Mouse (Mus musculus): ENCODE data around the gene Gm49405.
"Not testable (repeated sequence)": the region's sequence is repeated elsewhere in the genome, so short reads cannot be mapped to it uniquely, and the experiment has no call there.

Gm49405 gene

GRCm38 (mm10) chr19:4013066-4013465 lies 12.6 kb downstream of the Gm49405 start:
- in situ Hi-C loops (cut with MboI, MseI) = no loop called here

- in situ Hi-C loops (cut with MboI, MseI) = no loop called here
Measured at GRCm38 (mm10) chr19:4014802-4015201, 14.4 kb downstream of the Gm49405 start.

GRCm38 (mm10) chr19:4015635-4016034 lies 15.2 kb downstream of the Gm49405 start:
- in situ Hi-C loops (cut with MboI, MseI) = no loop called here

GRCm38 (mm10) chr19:4017921-4018587 lies 17.6 kb downstream of the Gm49405 start:
- in situ Hi-C loops (cut with MboI, MseI) = no loop called here

GRCm38 (mm10) chr19:4018743-4019583 lies 18.5 kb downstream of the Gm49405 start:
- in situ Hi-C loops (cut with MboI, MseI) = no loop called here

- in situ Hi-C loops (cut with MboI, MseI) = no loop called here
Measured at GRCm38 (mm10) chr19:4023185-4023584, 22.8 kb downstream of the Gm49405 start.

- in situ Hi-C loops (cut with MboI, MseI) = no loop called here
Measured at GRCm38 (mm10) chr19:4027576-4027975, 27.1 kb downstream of the Gm49405 start.

GRCm38 (mm10) chr19:4032668-4033067 lies 32.2 kb downstream of the Gm49405 start:
- in situ Hi-C loops (cut with MboI, MseI) = no loop called here

GRCm38 (mm10) chr19:4033298-4033697 lies 32.9 kb downstream of the Gm49405 start:
- in situ Hi-C loops (cut with MboI, MseI) = no loop called here

GRCm38 (mm10) chr19:4033742-4034141 lies 33.3 kb downstream of the Gm49405 start:
- in situ Hi-C loops (cut with MboI, MseI) = no loop called here

- in situ Hi-C loops (cut with MboI, MseI) = no loop called here
Measured at GRCm38 (mm10) chr19:4036327-4037045, 36.1 kb downstream of the Gm49405 start.

GRCm38 (mm10) chr19:4037154-4037787 lies 36.8 kb downstream of the Gm49405 start:
- in situ Hi-C loops (cut with MboI, MseI) = not testable (repeated sequence)

- in situ Hi-C loops (cut with MboI, MseI) = no loop called here
Measured at GRCm38 (mm10) chr19:4037788-4038232, 37.4 kb downstream of the Gm49405 start, which contains the start of gene Gstp1. TSS of gene Gstp1 (minus strand) at chr19:4037985.

GRCm38 (mm10) chr19:4040941-4041340 lies 40.5 kb downstream of the Gm49405 start:
- in situ Hi-C loops (cut with MboI, MseI) = not testable (repeated sequence)

- in situ Hi-C loops (cut with MboI, MseI) = not testable (repeated sequence)
Measured at GRCm38 (mm10) chr19:4041500-4041899, 41.1 kb downstream of the Gm49405 start.

- in situ Hi-C loops (cut with MboI, MseI) = no loop called here
Measured at GRCm38 (mm10) chr19:4042124-4042523, 41.7 kb downstream of the Gm49405 start.

- in situ Hi-C loops (cut with MboI, MseI) = not testable (repeated sequence)
Measured at GRCm38 (mm10) chr19:4044109-4044508, 43.7 kb downstream of the Gm49405 start.

GRCm38 (mm10) chr19:4045966-4046865 lies 45.8 kb downstream of the Gm49405 start, which contains the start of gene Gstp2:
TSS of gene Gstp2 (minus strand) at chr19:4046023.
- in situ Hi-C loops (cut with MboI, MseI) = no loop called here

- in situ Hi-C loops (cut with MboI, MseI) = no loop called here
Measured at GRCm38 (mm10) chr19:4046866-4047254, 46.4 kb downstream of the Gm49405 start.

GRCm38 (mm10) chr19:4047859-4048258 lies 47.4 kb downstream of the Gm49405 start:
- in situ Hi-C loops (cut with MboI, MseI) = no loop called here

Measured in regulatory T cell (primary cell).